Mouse (Mus musculus) midbrain, embryonic 10.5 days (tissue): ENCODE measurements around the gene Elfn1. TPM values are rescaled to one million over a fixed set of nuclear protein-coding genes. Genes with fewer than 3 reads are reported as not detected.

ENCODE experiments used
- DNase-seq: peaks from one replicate; pipeline ENCODE4 v3.0.0-alpha.2; 2017; ENCODE audit warnings: low spot score
- H3K27ac ChIP-seq: fragments of 300-500 bp; sonication (generic); replicated peaks from 2 replicates; pipeline ENCODE4 v1.5.1; 2016; ENCODE audit warnings: mild to moderate bottlenecking
- H3K27me3 ChIP-seq: fragments of 300-500 bp; sonication (generic); 2 replicates; pipeline ENCODE4 v1.6.1; 2016; ENCODE audit warnings: low read depth, mild to moderate bottlenecking; ENCODE audit not compliant: poor library complexity, severe bottlenecking
- H3K36me3 ChIP-seq: fragments of 300-500 bp; sonication (generic); 2 replicates; pipeline ENCODE4 v1.6.1; 2016; ENCODE audit warnings: mild to moderate bottlenecking, moderate library complexity
- H3K4me1 ChIP-seq: fragments of 300-500 bp; sonication (generic); 2 replicates; pipeline ENCODE4 v1.6.1; 2016
- H3K4me3 ChIP-seq: fragments of 300-500 bp; sonication (generic); 2 replicates; pipeline ENCODE4 v1.5.1; 2016; ENCODE audit warnings: mild to moderate bottlenecking, moderate library complexity
- H3K9me3 ChIP-seq: fragments of 300-500 bp; sonication (generic); replicated peaks from 2 replicates; pipeline ENCODE4 v1.6.1; 2016; ENCODE audit warnings: mild to moderate bottlenecking
- WGBS: fragments of 180-500 bp; shearing (Covaris S2); methylation state at CpG from one replicate; pipeline ENCODE4 v1.1.7; 2016; 5-methylcytosine and 5-hydroxymethylcytosine counted together
- polyA plus RNA-seq: library from polyadenylated mRNA; unstranded; fragments of >200 nt; fragmentation: Nextera tagmentation; extraction: Ambion mirVana; gene quantifications from 2 replicates; pipeline ENCODE4 v1.2.1, GENCODE M21; 2016

Elfn1 gene
- polyA plus RNA-seq, 1 experiment from 2014 or later, result 0.14 TPM

DNA sequence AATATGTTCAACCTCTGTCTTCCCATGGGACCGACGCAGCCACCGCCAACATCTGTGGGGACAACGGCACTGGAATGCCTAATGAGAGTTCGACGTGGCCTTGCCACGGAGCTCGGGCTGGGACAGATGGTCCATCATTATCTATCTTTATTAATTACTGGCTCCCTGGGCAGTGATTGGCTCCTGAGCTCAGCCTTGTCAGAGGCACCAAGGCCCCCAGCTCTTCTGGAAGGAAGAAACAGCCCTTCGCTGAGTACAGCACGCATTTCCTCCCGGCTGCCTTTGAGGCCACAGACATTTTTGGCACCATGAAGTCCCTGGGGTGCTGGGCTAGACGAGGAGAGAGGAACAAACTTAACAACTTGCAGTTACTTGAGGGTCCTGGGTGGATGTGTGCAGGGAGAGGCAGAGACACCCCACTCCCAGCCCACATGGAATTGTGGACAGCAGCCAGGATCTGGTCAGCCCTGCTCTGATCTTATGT, 13.7 kb upstream of the Elfn1 start:
- 83% methylated on average over 12 of the region's 12 CpGs for WGBS
- H3K9me3 ChIP-seq, result no peaks in the 10 kb centered on the region
- H3K27ac ChIP-seq, result peak overlapping the region; percentile 57
- H3K4me1 ChIP-seq, result peaks cover 33% of the 10 kb centered on the region
- H3K4me3 ChIP-seq, result no peak overlapping the region
- DNase-seq, result peak; percentile 24
- no peaks in the 10 kb centered on the region; the same call in 1 of the 2 replicates for H3K27me3 ChIP-seq
- H3K36me3 ChIP-seq, result no peaks in the 10 kb centered on the region

- Histone ChIP-seq H3K9me3 (no peaks in the 10 kb centered on the region), H3K4me1 (peaks cover 4% of the 10 kb centered on the region; the same call in 1 of the 2 replicates), H3K27me3 (peaks cover 7% of the 10 kb centered on the region; the same call in 1 of the 2 replicates), H3K27ac (no peak overlapping the region), H3K36me3 (no peaks in the 10 kb centered on the region), H3K4me3 (no peak overlapping the region)
- DNase-seq, result no peak
- WGBS, result 65% methylated on average over 7 of the region's 7 CpGs
Observed at GRCm38 (mm10) chr5:139899044-139899443, 8.7 kb upstream of the Elfn1 start.

GRCm38 (mm10) chr5:139905121-139905520, 2.6 kb upstream of the Elfn1 start:
- H3K27ac ChIP-seq, result no peak overlapping the region
- peaks cover 34% of the 10 kb centered on the region for H3K4me1 ChIP-seq
- no peaks in the 10 kb centered on the region for H3K36me3 ChIP-seq
- no peak overlapping the region for H3K4me3 ChIP-seq
- peaks cover 61% of the 10 kb centered on the region for H3K27me3 ChIP-seq
- DNase-seq, result no peak
- no peaks in the 10 kb centered on the region for H3K9me3 ChIP-seq
- WGBS, result 85% methylated on average over 5 of the region's 5 CpGs

DNA sequence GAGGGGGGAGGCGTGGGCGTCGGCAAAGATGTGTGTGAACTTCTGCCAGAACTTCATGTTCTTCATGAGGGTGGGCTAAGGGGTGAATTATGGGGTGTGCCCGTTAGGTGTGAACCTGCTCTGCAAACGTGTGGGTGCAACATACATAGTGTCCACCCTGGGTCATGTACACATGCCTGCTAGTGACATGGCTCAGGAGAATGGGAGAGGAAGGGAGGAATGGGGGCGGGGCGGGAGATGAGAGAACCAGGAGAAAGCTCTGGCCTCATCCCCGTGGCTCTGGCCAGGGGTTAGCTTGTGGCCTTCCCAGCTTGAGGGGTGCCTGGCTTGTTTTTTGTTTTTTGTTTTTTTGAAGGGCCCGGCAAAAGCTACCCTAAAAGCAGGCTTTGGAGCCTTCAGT, 1.2 kb upstream of the Elfn1 start:
- WGBS, result 36% methylated on average over 9 of the region's 9 CpGs
- Histone ChIP-seq H3K4me1 (peaks cover 48% of the 10 kb centered on the region), H3K4me3 (no peak overlapping the region), H3K9me3 (no peaks in the 10 kb centered on the region), H3K36me3 (no peaks in the 10 kb centered on the region), H3K27ac (no peak overlapping the region), H3K27me3 (peaks cover 75% of the 10 kb centered on the region)
- DNase-seq, result no peak

DNA sequence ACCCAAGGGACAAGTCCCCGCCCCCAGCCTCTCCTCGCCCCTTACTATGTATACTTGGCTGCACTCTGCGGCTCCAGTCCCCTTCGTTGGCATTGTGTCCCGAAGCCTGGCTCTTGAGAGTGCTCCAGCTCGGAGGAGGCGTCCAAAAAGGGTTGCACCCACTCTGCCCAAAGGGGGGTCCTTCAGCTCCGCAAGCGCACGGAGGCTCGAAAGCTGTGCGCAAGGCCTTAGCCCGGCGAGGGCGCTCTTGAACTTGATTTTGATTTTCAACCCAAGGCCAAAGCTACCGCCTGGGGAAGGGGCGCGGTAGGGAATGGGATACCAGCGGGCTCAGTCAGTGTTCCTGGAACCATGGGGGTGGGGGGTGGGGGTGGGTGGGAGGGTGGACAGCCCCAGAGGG, 502 bp upstream of the Elfn1 start:
- H3K9me3 ChIP-seq, result no peaks in the 10 kb centered on the region
- under 1% methylated on average over 19 of the region's 19 CpGs for WGBS
- peaks cover 83% of the 10 kb centered on the region for H3K27me3 ChIP-seq
- H3K27ac ChIP-seq, result no peak overlapping the region
- DNase-seq, result peak; percentile 69
- peaks cover 55% of the 10 kb centered on the region for H3K4me1 ChIP-seq
- peak overlapping the region; percentile 77 for H3K4me3 ChIP-seq
- no peaks in the 10 kb centered on the region for H3K36me3 ChIP-seq

DNA sequence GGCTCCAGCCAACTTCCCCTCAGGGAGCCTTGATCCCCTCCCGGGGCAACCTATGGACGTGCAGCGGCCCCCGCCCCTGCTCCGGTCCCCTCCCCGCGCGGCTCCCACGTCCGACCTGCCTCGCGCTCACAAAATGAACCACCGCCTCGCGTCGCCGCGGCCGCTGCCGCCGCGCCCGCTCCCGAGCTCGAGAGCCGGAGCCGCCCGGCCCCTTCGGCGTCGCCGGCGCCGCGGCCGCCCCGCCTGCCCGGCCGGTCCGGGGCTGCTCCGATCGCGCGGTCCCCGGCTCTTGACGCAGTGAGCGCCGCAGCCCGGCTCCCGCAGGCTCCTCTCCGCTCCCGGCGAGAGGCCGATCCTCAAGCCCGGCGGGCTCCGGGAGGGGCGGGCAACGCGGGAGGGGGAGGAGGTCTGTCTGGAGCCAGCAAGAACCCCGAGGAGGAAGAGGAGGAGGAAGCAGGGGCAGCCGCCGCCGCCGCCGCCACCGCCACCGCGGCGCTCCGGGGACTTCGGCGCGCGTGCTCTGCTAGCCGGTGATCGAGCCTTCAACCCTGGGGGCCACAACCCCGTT, 584 bp downstream of the Elfn1 start:
- H3K36me3 ChIP-seq, result no peaks in the 10 kb centered on the region
- H3K27me3 ChIP-seq, result peaks cover 92% of the 10 kb centered on the region
- peak overlapping the region; percentile 78 for H3K27ac ChIP-seq
- H3K4me3 ChIP-seq, result peak overlapping the region; percentile 77
- WGBS, result under 1% methylated on average over 75 of the region's 78 CpGs
- peak; percentile 62 for DNase-seq
- H3K9me3 ChIP-seq, result no peaks in the 10 kb centered on the region
- peaks cover 66% of the 10 kb centered on the region for H3K4me1 ChIP-seq

GRCm38 (mm10) chr5:139908811-139909627, 1.3 kb downstream of the Elfn1 start:
- no peaks in the 10 kb centered on the region for H3K36me3 ChIP-seq
- H3K27ac ChIP-seq, result peak overlapping the region; percentile 78
- peak overlapping the region; percentile 77 for H3K4me3 ChIP-seq
- H3K4me1 ChIP-seq, result peaks cover 67% of the 10 kb centered on the region
- WGBS, result under 1% methylated on average over 50 of the region's 50 CpGs
- DNase-seq, result peak; percentile 61
- H3K9me3 ChIP-seq, result no peaks in the 10 kb centered on the region
- peaks cover 93% of the 10 kb centered on the region for H3K27me3 ChIP-seq

- peak; percentile 48 for DNase-seq
- Histone ChIP-seq H3K9me3 (no peaks in the 10 kb centered on the region), H3K4me1 (peaks cover 67% of the 10 kb centered on the region), H3K36me3 (no peaks in the 10 kb centered on the region), H3K4me3 (peak overlapping the region; percentile 77), H3K27ac (0 out of 2 replicates have a peak overlapping the region, but pooled peaks have one; percentile 0), H3K27me3 (peaks cover 100% of the 10 kb centered on the region)
- WGBS, result 2% methylated on average over 29 of the region's 29 CpGs
Observed at GRCm38 (mm10) chr5:139909710-139910550, 2.2 kb downstream of the Elfn1 start.

GRCm38 (mm10) chr5:139910755-139911300, 3.1 kb downstream of the Elfn1 start:
- Histone ChIP-seq H3K4me1 (peaks cover 67% of the 10 kb centered on the region), H3K27ac (no peak overlapping the region), H3K4me3 (peak overlapping the region; percentile 77; the same call in 1 of the 2 replicates), H3K9me3 (no peaks in the 10 kb centered on the region), H3K36me3 (no peaks in the 10 kb centered on the region), H3K27me3 (peaks cover 100% of the 10 kb centered on the region)
- DNase-seq, result no peak
- 3% methylated on average over 3 of the region's 3 CpGs for WGBS

DNA sequence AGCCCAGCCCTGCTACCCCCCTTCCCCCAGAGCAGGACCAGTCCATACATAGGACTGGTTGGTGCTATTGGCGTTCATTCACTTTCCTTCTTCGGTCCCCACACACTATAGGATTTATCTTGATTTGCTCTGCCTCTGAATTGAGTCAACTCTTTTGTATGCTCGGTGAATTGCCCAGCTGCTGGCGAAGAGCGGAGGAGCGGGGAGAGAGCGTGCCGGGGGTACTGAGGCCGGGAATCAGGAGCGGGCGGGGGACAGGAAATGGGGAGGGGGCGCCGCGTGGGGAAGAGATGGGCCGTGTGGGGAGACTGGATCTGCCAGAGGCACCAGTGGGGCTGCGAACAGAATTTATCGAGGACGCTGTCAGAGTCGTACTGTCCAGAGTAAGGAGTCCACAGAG, 3.8 kb downstream of the Elfn1 start:
- Histone ChIP-seq H3K27ac (peak overlapping the region; percentile 71), H3K4me1 (peaks cover 67% of the 10 kb centered on the region), H3K27me3 (peaks cover 100% of the 10 kb centered on the region), H3K4me3 (peak overlapping the region; percentile 66), H3K36me3 (no peaks in the 10 kb centered on the region), H3K9me3 (no peaks in the 10 kb centered on the region)
- peak; percentile 44 for DNase-seq
- WGBS, result under 1% methylated on average over 19 of the region's 19 CpGs

DNA sequence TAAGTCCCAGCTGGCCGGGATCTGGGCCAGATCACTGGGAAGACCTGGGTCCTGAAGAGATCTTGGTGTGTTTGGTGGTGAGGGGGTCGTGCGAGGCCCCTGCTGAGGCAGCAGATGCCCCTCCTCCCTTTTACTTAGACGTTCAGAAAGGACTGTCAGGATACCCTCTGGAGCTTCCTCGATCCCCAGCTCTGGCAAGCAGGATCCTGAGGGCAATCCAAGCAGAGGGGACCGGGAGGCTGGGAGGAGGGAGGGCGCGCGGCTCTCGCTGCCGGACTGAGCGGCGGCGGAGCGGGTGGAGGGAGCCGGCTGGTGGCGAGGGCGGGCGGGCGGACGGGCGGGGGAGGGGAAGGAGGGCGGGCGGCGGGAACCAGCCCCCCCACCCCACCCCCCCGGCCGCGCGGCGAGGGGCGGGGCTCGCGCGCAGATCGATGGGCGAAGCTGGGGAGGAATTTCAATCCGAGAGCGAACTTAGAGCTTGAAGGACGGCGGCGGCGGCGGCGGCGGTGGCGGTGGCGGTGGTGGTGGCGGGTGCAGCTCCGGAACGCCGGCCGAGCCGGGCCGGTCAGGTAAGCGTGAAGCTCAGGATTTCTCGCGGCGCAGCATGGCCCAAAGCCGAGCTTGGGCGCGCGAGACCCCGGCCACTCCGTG, 4.5 kb downstream of the Elfn1 start:
- Histone ChIP-seq H3K4me1 (peaks cover 62% of the 10 kb centered on the region), H3K27me3 (peaks cover 98% of the 10 kb centered on the region), H3K9me3 (no peaks in the 10 kb centered on the region), H3K4me3 (peak overlapping the region; percentile 66), H3K27ac (peak overlapping the region; percentile 71), H3K36me3 (no peaks in the 10 kb centered on the region)
- under 1% methylated on average over 55 of the region's 64 CpGs for WGBS
- peak; percentile 70 for DNase-seq

DNA sequence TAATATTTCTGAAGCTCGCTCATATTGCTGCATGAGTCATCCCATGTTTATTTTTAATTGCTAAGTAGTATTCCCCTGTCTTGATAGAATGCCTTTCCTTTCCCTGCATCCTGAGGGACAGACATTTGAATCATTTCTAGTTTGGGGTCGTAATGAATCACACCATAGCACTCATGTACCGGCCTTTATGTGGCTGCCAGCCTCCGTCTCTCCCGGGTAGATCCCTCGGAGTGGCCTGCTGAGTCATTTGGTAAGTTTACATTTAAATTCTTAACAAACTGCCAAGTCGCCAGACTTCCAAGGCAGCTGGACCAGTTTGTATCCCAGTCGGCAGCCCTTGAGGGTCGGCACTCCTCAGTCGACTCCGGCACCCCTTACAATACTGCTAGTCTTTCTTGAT, 13.9 kb downstream of the Elfn1 start:
- H3K36me3 ChIP-seq, result no peaks in the 10 kb centered on the region
- no peak overlapping the region for H3K4me3 ChIP-seq
- peaks cover 16% of the 10 kb centered on the region; the same call in 1 of the 2 replicates for H3K27me3 ChIP-seq
- no peak for DNase-seq
- H3K9me3 ChIP-seq, result no peaks in the 10 kb centered on the region
- H3K4me1 ChIP-seq, result no peaks in the 10 kb centered on the region
- 79% methylated on average over 11 of the region's 11 CpGs for WGBS
- H3K27ac ChIP-seq, result no peak overlapping the region
